Mouse (Mus musculus) CD8-positive naive resting alpha-beta T cell, adult 2 months (primary cell): Measurements from ENCODE around the gene Ncoa4.
"Not testable (repeated sequence)": the region's sequence is repeated elsewhere in the genome, so short reads cannot be mapped to it uniquely, and the experiment has no call there.

Experiments
- DNase-seq, 2 experiments: peaks; one replicate each; pipeline ENCODE4 v3.0.0; 2022; ENCODE audit warnings: low read depth in 2 of 2, low spot score in 2 of 2

Ncoa4 gene

GRCm38 (mm10) chr14:32192437-32192836 lies 32.8 kb downstream of the Ncoa4 start:
- peak; percentile 16 to 42 for DNase-seq

- not testable (repeated sequence) for DNase-seq
Measured at GRCm38 (mm10) chr14:32193557-32193956, 33.9 kb downstream of the Ncoa4 start.

- no peak for DNase-seq
Measured at GRCm38 (mm10) chr14:32201354-32201753, 41.7 kb downstream of the Ncoa4 start.

- DNase-seq, result peak; percentile 74 to 79
Measured at GRCm38 (mm10) chr14:32201791-32202451, 42.3 kb downstream of the Ncoa4 start, which contains the start of the genes Timm23 and Parg. Gene Timm23, minus strand, starts transcription at chr14:32201898. Gene Parg, plus strand, starts transcription at chr14:32201949.

- no peak for DNase-seq
Measured at GRCm38 (mm10) chr14:32226601-32227000, 66.9 kb downstream of the Ncoa4 start.

- peak; percentile 32 to 43 for DNase-seq
Measured at GRCm38 (mm10) chr14:32228996-32229395, 69.3 kb downstream of the Ncoa4 start.
